Mouse (Mus musculus): ENCODE results near the gene Chrne. TPM values are rescaled to one million over a fixed set of nuclear protein-coding genes. Genes with fewer than 3 reads are reported as not detected.

Gene Chrne
- total and polyA plus RNA-seq, 2 experiments from 2014 or later: 0.78 TPM; not detected in 1

- H3K4me3 ChIP-seq (ENCODE audit: low read depth, low read length): no peak overlapping the region
- no peak overlapping the region for H3K9ac ChIP-seq (replicated peaks; ENCODE audit: low read length, poor library complexity, severe bottlenecking)
- no peaks in the 10 kb centered on the region for H3K4me1 ChIP-seq (ENCODE audit: insufficient read depth, low read length)
- WGBS: 79% methylated on average over 4 of the region's 4 CpGs
- no peak overlapping the region for H3K27ac ChIP-seq (ENCODE audit: low read depth, low read length)
- no peak for ATAC-seq (ENCODE audit: low FRiP score)
- H3K27me3 ChIP-seq (ENCODE audit: insufficient read depth, low read length): no peaks in the 10 kb centered on the region
- no peaks in the 10 kb centered on the region for H3K9me3 ChIP-seq (ENCODE audit: low read length)
- H3K36me3 ChIP-seq (ENCODE audit: insufficient read depth, low read length): no peaks in the 10 kb centered on the region
- no peak for TF ChIP-seq CTCF (IDR thresholded peaks at IDR 0.05)
- no peak overlapping the region for H3K4me2 ChIP-seq (ENCODE audit: low read depth, low read length, poor library complexity, severe bottlenecking)
- DNase-seq (ENCODE audit: low spot score): no peak
Observed at GRCm38 (mm10) chr11:70626877-70627276, 7.9 kb upstream of the Chrne start.

- H3K36me3 ChIP-seq (ENCODE audit: insufficient read depth, low read length): no peaks in the 10 kb centered on the region
- 47% methylated on average over 4 of the region's 4 CpGs for WGBS
- no peaks in the 10 kb centered on the region for H3K9me3 ChIP-seq (ENCODE audit: low read length)
- no peak overlapping the region for H3K9ac ChIP-seq (replicated peaks; ENCODE audit: low read length, poor library complexity, severe bottlenecking)
- no peak overlapping the region for H3K27ac ChIP-seq (ENCODE audit: low read depth, low read length)
- no peak overlapping the region for H3K4me3 ChIP-seq (ENCODE audit: low read depth, low read length)
- H3K4me2 ChIP-seq (ENCODE audit: low read depth, low read length, poor library complexity, severe bottlenecking): no peak overlapping the region
- no peaks in the 10 kb centered on the region for H3K4me1 ChIP-seq (ENCODE audit: insufficient read depth, low read length)
- no peaks in the 10 kb centered on the region for H3K27me3 ChIP-seq (ENCODE audit: insufficient read depth, low read length)
- peak; percentile 40 for DNase-seq (ENCODE audit: low spot score)
- peak; percentile 75 for TF ChIP-seq CTCF (IDR thresholded peaks at IDR 0.05)
- no peak for ATAC-seq (ENCODE audit: low FRiP score)
Observed at GRCm38 (mm10) chr11:70625473-70625872, 6.5 kb upstream of the Chrne start.

GRCm38 (mm10) chr11:70623053-70623742 lies 4.2 kb upstream of the Chrne start:
- peak; percentile 47 for TF ChIP-seq CTCF (IDR thresholded peaks at IDR 0.05)
- WGBS: 83% methylated on average over 10 of the region's 10 CpGs

GRCm38 (mm10) chr11:70621972-70622814 lies 3.2 kb upstream of the Chrne start:
- TF ChIP-seq CTCF (IDR thresholded peaks at IDR 0.05): no peak
- Histone ChIP-seq H3K27me3 (ENCODE audit: insufficient read depth, low read length) (no peaks in the 10 kb centered on the region), H3K36me3 (ENCODE audit: insufficient read depth, low read length) (no peaks in the 10 kb centered on the region), H3K9me3 (ENCODE audit: low read length) (no peaks in the 10 kb centered on the region), H3K4me2 (ENCODE audit: low read depth, low read length, poor library complexity, severe bottlenecking) (no peak overlapping the region), H3K9ac (replicated peaks; ENCODE audit: low read length, poor library complexity, severe bottlenecking) (no peak overlapping the region), H3K4me1 (ENCODE audit: insufficient read depth, low read length) (no peaks in the 10 kb centered on the region), H3K27ac (ENCODE audit: low read depth, low read length) (no peak overlapping the region), H3K4me3 (ENCODE audit: low read depth, low read length) (no peak overlapping the region)
- no peak for DNase-seq (ENCODE audit: low spot score)
- no peak for ATAC-seq (ENCODE audit: low FRiP score)
- 41% methylated on average over 7 of the region's 7 CpGs for WGBS

More at GRCm38 (mm10) chr11:70623053-70623742, 4.2 kb upstream of the Chrne start:
- ATAC-seq (ENCODE audit: low FRiP score) (no peak), DNase-seq (ENCODE audit: low spot score) (no peak)
- Histone ChIP-seq H3K9ac (replicated peaks; ENCODE audit: low read length, poor library complexity, severe bottlenecking) (no peak overlapping the region), H3K27ac (ENCODE audit: low read depth, low read length) (no peak overlapping the region), H3K4me3 (ENCODE audit: low read depth, low read length) (no peak overlapping the region), H3K9me3 (ENCODE audit: low read length) (no peaks in the 10 kb centered on the region), H3K4me1 (ENCODE audit: insufficient read depth, low read length) (no peaks in the 10 kb centered on the region), H3K27me3 (ENCODE audit: insufficient read depth, low read length) (no peaks in the 10 kb centered on the region), H3K4me2 (ENCODE audit: low read depth, low read length, poor library complexity, severe bottlenecking) (no peak overlapping the region), H3K36me3 (ENCODE audit: insufficient read depth, low read length) (no peaks in the 10 kb centered on the region)

GRCm38 (mm10) chr11:70615516-70616093 lies 3.4 kb downstream of the Chrne start, which contains the start of gene 4930544D05Rik:
4930544D05Rik (plus strand) TSS chr11:70615848.
- 17% methylated on average over 21 of the region's 21 CpGs for WGBS
- H3K9me3 ChIP-seq (ENCODE audit: low read length): no peaks in the 10 kb centered on the region
- peak within 1 kb of the TSS; percentile 50; the same call in 1 of the 2 replicates for H3K9ac ChIP-seq (replicated peaks; ENCODE audit: low read length, poor library complexity, severe bottlenecking)
- peak; percentile 5 for DNase-seq (ENCODE audit: low spot score)
- peak within 1 kb of the TSS; percentile 20; the same call in 1 of the 2 replicates for H3K4me3 ChIP-seq (ENCODE audit: low read depth, low read length)
- H3K36me3 ChIP-seq (ENCODE audit: insufficient read depth, low read length): peaks cover 21% of the 10 kb centered on the region
- no peak within 1 kb of the TSS for H3K27ac ChIP-seq (ENCODE audit: low read depth, low read length)
- no peak for ATAC-seq (ENCODE audit: low FRiP score)
- TF ChIP-seq CTCF (IDR thresholded peaks at IDR 0.05): no peak
- H3K27me3 ChIP-seq (ENCODE audit: insufficient read depth, low read length): no peaks in the 10 kb centered on the region
- H3K4me1 ChIP-seq (ENCODE audit: insufficient read depth, low read length): no peaks in the 10 kb centered on the region
- peak within 1 kb of the TSS; percentile 28 for H3K4me2 ChIP-seq (ENCODE audit: low read depth, low read length, poor library complexity, severe bottlenecking)

All from midbrain, postnatal 0 days (tissue).